Mouse (Mus musculus): Measurements from ENCODE around the gene Acsm3.
"Not testable (repeated sequence)": the region's sequence is repeated elsewhere in the genome, so short reads cannot be mapped to it uniquely, and the experiment has no call there.

Acsm3 gene

GRCm38 (mm10) chr7:119760527-119760951 lies at the start of gene Acsm3:
Acsm3 (plus strand) TSS chr7:119760923.
- ATAC-seq (ENCODE audit: low TSS enrichment): no peak

GRCm38 (mm10) chr7:119714111-119714510 lies 46.6 kb upstream of the Acsm3 start:
- no peak for ATAC-seq (ENCODE audit: low TSS enrichment)

- peak; percentile 94 for ATAC-seq (ENCODE audit: low TSS enrichment)
These were observed 40.3 kb upstream of the Acsm3 start, which contains the start of gene Thumpd1 for GRCm38 (mm10) chr7:119720253-119720946. Thumpd1 (minus strand) TSS chr7:119720798.

- peak; percentile 35 for ATAC-seq (ENCODE audit: low TSS enrichment)
These were observed 39.8 kb upstream of the Acsm3 start for GRCm38 (mm10) chr7:119720947-119721310.

GRCm38 (mm10) chr7:119727621-119728020 lies 33.1 kb upstream of the Acsm3 start:
- no peak for ATAC-seq (ENCODE audit: low TSS enrichment)

- not testable (repeated sequence) for ATAC-seq (ENCODE audit: low TSS enrichment)
These were observed 29.5 kb upstream of the Acsm3 start for GRCm38 (mm10) chr7:119731262-119731661.

- ATAC-seq (ENCODE audit: low TSS enrichment): no peak
These were observed 21.8 kb upstream of the Acsm3 start for GRCm38 (mm10) chr7:119738877-119739276.

- not testable (repeated sequence) for ATAC-seq (ENCODE audit: low TSS enrichment)
These were observed 20.8 kb upstream of the Acsm3 start for GRCm38 (mm10) chr7:119739798-119740468.

- ATAC-seq (ENCODE audit: low TSS enrichment): no peak
These were observed 16.4 kb upstream of the Acsm3 start for GRCm38 (mm10) chr7:119744321-119744720.

GRCm38 (mm10) chr7:119745869-119746268 lies 14.9 kb upstream of the Acsm3 start:
- ATAC-seq (ENCODE audit: low TSS enrichment): no peak

- no peak for ATAC-seq (ENCODE audit: low TSS enrichment)
These were observed 12.0 kb upstream of the Acsm3 start for GRCm38 (mm10) chr7:119748761-119749160.

- no peak for ATAC-seq (ENCODE audit: low TSS enrichment)
These were observed 10.8 kb upstream of the Acsm3 start for GRCm38 (mm10) chr7:119749942-119750341.

- no peak for ATAC-seq (ENCODE audit: low TSS enrichment)
These were observed 7.0 kb upstream of the Acsm3 start for GRCm38 (mm10) chr7:119753696-119754095.

GRCm38 (mm10) chr7:119762166-119762697 lies 1.5 kb downstream of the Acsm3 start:
- no peak for ATAC-seq (ENCODE audit: low TSS enrichment)

- ATAC-seq (ENCODE audit: low TSS enrichment): no peak
These were observed 3.7 kb downstream of the Acsm3 start for GRCm38 (mm10) chr7:119764377-119764776.

- ATAC-seq (ENCODE audit: low TSS enrichment): no peak
These were observed 6.3 kb downstream of the Acsm3 start for GRCm38 (mm10) chr7:119766996-119767395.

- ATAC-seq (ENCODE audit: low TSS enrichment): no peak
These were observed 9.2 kb downstream of the Acsm3 start for GRCm38 (mm10) chr7:119769895-119770294.

- no peak for ATAC-seq (ENCODE audit: low TSS enrichment)
These were observed 22.7 kb downstream of the Acsm3 start for GRCm38 (mm10) chr7:119783453-119783852.

- no peak for ATAC-seq (ENCODE audit: low TSS enrichment)
These were observed 24.2 kb downstream of the Acsm3 start for GRCm38 (mm10) chr7:119784908-119785307.

GRCm38 (mm10) chr7:119789024-119789423 lies 28.3 kb downstream of the Acsm3 start:
- ATAC-seq (ENCODE audit: low TSS enrichment): no peak

- ATAC-seq (ENCODE audit: low TSS enrichment): peak; percentile 98
These were observed 33.0 kb downstream of the Acsm3 start, which contains the start of the genes Rexo5 and Eri2 for GRCm38 (mm10) chr7:119793586-119794250. Rexo5 (plus strand) TSS chr7:119794006. Eri2 (minus strand) TSS chr7:119794058.

- peak; percentile 9; the same call in 1 of the 2 replicates for ATAC-seq (ENCODE audit: low TSS enrichment)
These were observed 33.5 kb downstream of the Acsm3 start for GRCm38 (mm10) chr7:119794251-119794638.
